Mouse (Mus musculus): Measurements from ENCODE around the gene Nfkbid. TPM values are rescaled to one million over a fixed set of nuclear protein-coding genes. Genes with fewer than 3 reads are reported as not detected.

Nfkbid gene
- polyA plus RNA-seq, 1 experiment from 2014 or later = 1.9 TPM

DNA sequence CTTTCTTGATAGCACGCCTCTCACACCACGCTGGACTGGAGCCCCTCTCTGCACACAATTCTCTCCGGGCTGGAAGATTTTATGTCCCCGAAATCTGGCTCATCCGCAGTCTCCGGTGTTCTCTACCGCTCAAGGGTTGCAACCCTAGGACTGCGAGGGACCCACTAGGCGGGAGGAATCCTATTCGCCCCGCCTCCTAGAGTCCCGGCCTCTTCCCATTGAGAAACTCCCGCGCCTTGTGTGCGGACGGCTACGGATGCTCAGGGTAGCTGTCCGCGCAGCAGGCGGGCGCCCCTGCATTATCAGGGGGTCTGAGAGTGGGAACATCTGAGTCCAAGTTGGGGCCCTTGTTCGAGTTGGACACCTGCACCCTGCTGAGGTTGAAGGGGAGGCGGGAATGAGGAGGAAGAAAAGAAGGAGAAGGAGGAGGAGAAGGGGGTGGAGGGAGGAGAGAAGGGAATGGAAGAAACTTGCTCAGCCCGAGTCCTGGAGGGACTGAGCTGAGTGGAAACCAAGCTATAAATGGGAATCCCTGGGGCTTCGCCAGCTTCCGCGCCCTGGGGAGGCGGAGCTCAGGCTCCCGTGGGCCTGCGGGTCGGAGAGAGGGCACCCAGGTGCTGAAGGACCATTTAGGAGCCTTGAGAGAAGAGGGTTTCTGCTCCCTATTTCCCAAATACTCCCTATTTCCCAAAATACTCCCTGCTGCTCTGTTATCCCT, 35.5 kb downstream of the Nfkbid start:
- peaks cover 44% of the 10 kb centered on the region for H3K27me3 ChIP-seq (replicated peaks; ENCODE audit: insufficient read depth, low read length)
- WGBS = under 1% methylated on average over 31 of the region's 31 CpGs
- no peak overlapping the region for H3K4me2 ChIP-seq (replicated peaks; ENCODE audit: low read depth, low read length)
- ATAC-seq (no peak), DNase-seq (ENCODE audit: low spot score) (no peak)
- H3K4me1 ChIP-seq (ENCODE audit: insufficient read depth, low read depth, low read length) = no peaks in the 10 kb centered on the region
- no peaks in the 10 kb centered on the region for H3K36me3 ChIP-seq (ENCODE audit: insufficient read depth, low read length)
- no peak overlapping the region for H3K4me3 ChIP-seq (ENCODE audit: low read depth, low read length)
- no peak overlapping the region for H3K27ac ChIP-seq (ENCODE audit: low read length)
- H3K9me3 ChIP-seq (ENCODE audit: low read length) = no peaks in the 10 kb centered on the region
- TF ChIP-seq CTCF (IDR thresholded peaks at IDR 0.05) (no peak), EP300 (IDR thresholded peaks at IDR 0.05) (no peak)
- no peak overlapping the region for H3K9ac ChIP-seq (replicated peaks; ENCODE audit: low read depth)

- Histone ChIP-seq H3K4me3 (ENCODE audit: low read depth, low read length) (no peak within 1 kb of the TSS), H3K4me1 (ENCODE audit: insufficient read depth, low read depth, low read length) (no peaks in the 10 kb centered on the region), H3K27me3 (replicated peaks; ENCODE audit: insufficient read depth, low read length) (peaks cover 38% of the 10 kb centered on the region), H3K9ac (replicated peaks; ENCODE audit: low read depth) (no peak within 1 kb of the TSS), H3K36me3 (ENCODE audit: insufficient read depth, low read length) (no peaks in the 10 kb centered on the region), H3K27ac (ENCODE audit: low read length) (no peak within 1 kb of the TSS), H3K4me2 (replicated peaks; ENCODE audit: low read depth, low read length) (no peak within 1 kb of the TSS), H3K9me3 (ENCODE audit: low read length) (no peaks in the 10 kb centered on the region)
- WGBS = 6% methylated on average over 13 of the region's 16 CpGs
- TF ChIP-seq EP300 (IDR thresholded peaks at IDR 0.05) (no peak), CTCF (IDR thresholded peaks at IDR 0.05) (no peak)
- ATAC-seq (no peak), DNase-seq (ENCODE audit: low spot score) (no peak)
Observed at GRCm38 (mm10) chr7:30457629-30458330, 36.2 kb downstream of the Nfkbid start, which contains the start of the genes Kirrel2 and Nphs1. Gene Kirrel2 (minus strand): TSS chr7:30457690. Gene Nphs1 (plus strand): TSS chr7:30458315.

DNA sequence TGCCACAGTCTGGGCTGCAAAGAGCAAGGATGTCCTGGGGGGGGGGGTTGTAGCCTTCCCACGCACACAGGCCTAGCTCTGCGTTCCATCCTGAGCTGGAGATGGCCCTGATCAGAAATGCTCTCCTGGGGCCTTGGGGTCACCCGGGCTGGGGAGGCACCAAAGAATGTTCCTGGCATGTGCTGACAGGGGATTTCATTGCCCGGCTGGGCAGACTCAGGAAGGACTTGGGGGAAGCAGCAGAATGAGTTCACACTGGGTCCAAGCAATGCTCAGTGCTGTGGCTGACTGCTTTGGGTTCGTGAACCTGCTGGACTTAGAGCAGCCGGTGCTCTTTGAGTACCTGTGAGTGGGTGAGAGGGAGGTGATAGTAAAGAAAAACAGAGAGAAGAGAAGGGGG, 38.0 kb downstream of the Nfkbid start:
- Histone ChIP-seq H3K9ac (replicated peaks; ENCODE audit: low read depth) (no peak overlapping the region), H3K27ac (ENCODE audit: low read length) (no peak overlapping the region), H3K9me3 (ENCODE audit: low read length) (no peaks in the 10 kb centered on the region), H3K36me3 (ENCODE audit: insufficient read depth, low read length) (no peaks in the 10 kb centered on the region), H3K4me3 (ENCODE audit: low read depth, low read length) (no peak overlapping the region), H3K27me3 (replicated peaks; ENCODE audit: insufficient read depth, low read length) (peaks cover 28% of the 10 kb centered on the region), H3K4me2 (replicated peaks; ENCODE audit: low read depth, low read length) (no peak overlapping the region), H3K4me1 (ENCODE audit: insufficient read depth, low read depth, low read length) (no peaks in the 10 kb centered on the region)
- TF ChIP-seq CTCF (IDR thresholded peaks at IDR 0.05) (no peak), EP300 (IDR thresholded peaks at IDR 0.05) (no peak)
- WGBS = 36% methylated on average over 6 of the region's 6 CpGs
- DNase-seq (ENCODE audit: low spot score) = no peak
- ATAC-seq = no peak

DNA sequence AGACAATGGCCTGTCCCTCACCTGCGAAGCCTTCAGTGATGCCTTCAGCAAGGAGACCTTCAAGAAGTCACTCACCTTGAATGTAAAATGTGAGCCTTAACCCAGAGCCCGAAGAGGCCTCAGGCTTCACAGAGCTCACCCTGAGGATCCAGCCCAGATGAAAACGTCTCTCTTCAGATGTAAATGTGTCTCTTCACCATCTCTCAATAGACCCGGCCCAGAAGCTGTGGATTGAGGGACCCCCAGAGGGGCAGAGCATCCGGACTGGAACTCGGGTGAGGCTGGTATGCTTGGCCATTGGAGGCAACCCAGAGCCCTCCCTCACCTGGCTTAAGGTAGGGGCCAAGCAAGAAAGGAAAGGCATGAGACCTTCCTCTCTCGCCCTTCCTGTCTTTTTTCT, 42.0 kb downstream of the Nfkbid start:
- WGBS = 41% methylated on average over 7 of the region's 7 CpGs
- H3K27me3 ChIP-seq (replicated peaks; ENCODE audit: insufficient read depth, low read length) = peaks cover 16% of the 10 kb centered on the region; the same call in 1 of the 2 replicates
- ATAC-seq = no peak

DNA sequence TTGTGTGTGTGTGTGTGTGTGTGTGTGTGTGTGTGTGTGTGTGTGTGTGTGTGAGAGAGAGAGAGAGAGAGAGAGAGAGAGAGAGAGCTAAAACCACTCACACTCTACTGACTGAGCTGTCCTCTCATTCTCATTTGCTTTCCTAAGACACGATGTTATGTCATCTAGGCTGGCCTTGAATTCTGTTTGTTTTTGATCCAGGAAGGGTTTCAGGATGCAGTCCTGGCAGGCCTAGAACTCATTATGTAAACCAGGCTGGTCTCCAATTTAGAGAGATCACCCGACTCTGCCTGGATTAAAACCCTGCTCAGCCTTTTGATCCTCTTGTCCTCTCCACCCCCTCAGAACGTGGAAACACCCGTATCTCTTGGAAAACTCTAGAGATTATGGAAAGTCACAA, 42.5 kb downstream of the Nfkbid start:
- H3K27me3 ChIP-seq (replicated peaks; ENCODE audit: insufficient read depth, low read length) = peaks cover 13% of the 10 kb centered on the region; the same call in 1 of the 2 replicates
- 21% methylated on average over 4 of the region's 4 CpGs for WGBS
- no peak overlapping the region for H3K4me2 ChIP-seq (replicated peaks; ENCODE audit: low read depth, low read length)
- ATAC-seq (no peak), DNase-seq (ENCODE audit: low spot score) (no peak)
- no peak overlapping the region for H3K9ac ChIP-seq (replicated peaks; ENCODE audit: low read depth)
- no peak overlapping the region for H3K27ac ChIP-seq (ENCODE audit: low read length)
- TF ChIP-seq CTCF (IDR thresholded peaks at IDR 0.05) (no peak), EP300 (IDR thresholded peaks at IDR 0.05) (no peak)
- H3K4me1 ChIP-seq (ENCODE audit: insufficient read depth, low read depth, low read length) = no peaks in the 10 kb centered on the region
- no peak overlapping the region for H3K4me3 ChIP-seq (ENCODE audit: low read depth, low read length)
- H3K36me3 ChIP-seq (ENCODE audit: insufficient read depth, low read length) = no peaks in the 10 kb centered on the region
- H3K9me3 ChIP-seq (ENCODE audit: low read length) = no peaks in the 10 kb centered on the region

More for the DNA sequence above, 42.0 kb downstream of the Nfkbid start:
- Histone ChIP-seq H3K9me3 (ENCODE audit: low read length) (no peaks in the 10 kb centered on the region), H3K9ac (replicated peaks; ENCODE audit: low read depth) (no peak overlapping the region), H3K4me1 (ENCODE audit: insufficient read depth, low read depth, low read length) (no peaks in the 10 kb centered on the region), H3K36me3 (ENCODE audit: insufficient read depth, low read length) (no peaks in the 10 kb centered on the region), H3K27ac (ENCODE audit: low read length) (no peak overlapping the region), H3K4me3 (ENCODE audit: low read depth, low read length) (no peak overlapping the region), H3K4me2 (replicated peaks; ENCODE audit: low read depth, low read length) (no peak overlapping the region)
- TF ChIP-seq EP300 (IDR thresholded peaks at IDR 0.05) = no peak
- TF ChIP-seq CTCF (IDR thresholded peaks at IDR 0.05) = no peak
- no peak for DNase-seq (ENCODE audit: low spot score)

GRCm38 (mm10) chr7:30464816-30465300, 43.3 kb downstream of the Nfkbid start:
- 17% methylated on average over 6 of the region's 6 CpGs for WGBS
- no peak overlapping the region for H3K9ac ChIP-seq (replicated peaks; ENCODE audit: low read depth)
- ATAC-seq = no peak
- no peak overlapping the region for H3K4me3 ChIP-seq (ENCODE audit: low read depth, low read length)
- H3K4me2 ChIP-seq (replicated peaks; ENCODE audit: low read depth, low read length) = no peak overlapping the region
- DNase-seq (ENCODE audit: low spot score) = no peak
- peaks cover 13% of the 10 kb centered on the region; the same call in 1 of the 2 replicates for H3K27me3 ChIP-seq (replicated peaks; ENCODE audit: insufficient read depth, low read length)
- no peaks in the 10 kb centered on the region for H3K36me3 ChIP-seq (ENCODE audit: insufficient read depth, low read length)
- no peaks in the 10 kb centered on the region for H3K4me1 ChIP-seq (ENCODE audit: insufficient read depth, low read depth, low read length)
- H3K9me3 ChIP-seq (ENCODE audit: low read length) = no peaks in the 10 kb centered on the region
- no peak overlapping the region for H3K27ac ChIP-seq (ENCODE audit: low read length)
- no peak for TF ChIP-seq EP300 (IDR thresholded peaks at IDR 0.05)
- TF ChIP-seq CTCF (IDR thresholded peaks at IDR 0.05) = no peak
